Mouse (Mus musculus) bone marrow, adult 2 months (tissue): ENCODE results near the gene Gm20662.

Experiments used
- CTCF ChIP-seq: fragments of 200-500 bp; IDR thresholded peaks from 2 replicates; pipeline ENCODE4 v1.5.1; 2011; ENCODE audit warnings: low read length, control low read depth; ENCODE audit not compliant: control insufficient read depth, insufficient read depth
- POLR2A ChIP-seq: fragments of 200-500 bp; IDR thresholded peaks from 2 replicates; pipeline ENCODE4 v1.6.1; 2011; ENCODE audit warnings: low read depth, mild to moderate bottlenecking, control low read depth, low read length, borderline replicate concordance; ENCODE audit not compliant: control insufficient read depth

- TF ChIP-seq CTCF (no peak), POLR2A (no peak)
Observed at GRCm38 (mm10) chr9:108072481-108072924, 76.4 kb downstream of the Gm20662 start.
